Mouse (Mus musculus): ENCODE data around the gene Hlcs.

DNA sequence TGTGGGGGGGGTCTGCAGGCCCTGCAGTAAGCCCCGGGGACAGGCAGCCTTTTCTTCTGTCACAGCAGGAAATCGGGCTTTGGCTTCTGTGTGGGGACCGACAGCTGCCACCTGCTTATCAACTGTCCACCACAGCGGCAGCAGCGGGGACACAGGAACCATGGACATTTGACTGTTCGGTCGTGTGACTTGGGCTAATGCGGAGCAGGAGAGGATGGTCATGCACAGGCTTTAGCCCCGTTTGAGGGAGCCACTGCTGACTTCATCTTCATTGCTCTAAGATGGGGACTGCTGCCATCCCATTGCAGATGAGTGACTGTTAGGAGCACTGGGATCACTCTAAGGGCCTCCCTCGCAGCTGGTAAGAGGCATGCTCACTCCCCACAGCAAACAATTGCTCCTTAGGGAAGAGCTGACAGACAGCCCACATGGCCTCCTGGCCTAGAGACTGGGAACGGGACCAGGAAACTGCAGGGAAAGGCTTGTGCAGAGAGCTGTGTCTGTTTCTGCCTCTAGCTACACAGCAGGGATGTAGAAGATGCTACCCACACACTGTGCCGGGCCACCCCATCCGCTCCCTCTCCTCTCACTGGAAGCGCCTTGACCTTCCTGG lies 158.2 kb downstream of the Hlcs start:
- TF ChIP-seq CTCF (IDR thresholded peaks at IDR 0.05; ENCODE audit: borderline replicate concordance, insufficient read depth, low read depth, low read length) (no peak), POLR2A (IDR thresholded peaks at IDR 0.05; ENCODE audit: borderline replicate concordance, insufficient read depth, low read length) (no peak)

All from cerebellum, adult 2 months (tissue).